Mouse (Mus musculus): ENCODE measurements around the gene Rpl9-ps1. TPM values are rescaled to one million over a fixed set of nuclear protein-coding genes. Genes with fewer than 3 reads are reported as not detected.

Gene Rpl9-ps1
- not detected in 2 replicates for polyA plus RNA-seq (2014; fragmentation: Nextera tagmentation; extraction: Ambion mirVana)

- 85% methylated on average over 1 of the region's 1 CpGs for WGBS
- H3K4me3 ChIP-seq (ENCODE audit: low read length) = no peak within 1 kb of the TSS
- no peaks in the 10 kb centered on the region; the same call in 1 of the 2 replicates for H3K4me1 ChIP-seq (ENCODE audit: control insufficient read depth, insufficient read depth, low read length)
- no peaks in the 10 kb centered on the region for H3K36me3 ChIP-seq (ENCODE audit: control insufficient read depth, insufficient read depth, low read length)
- no peak within 1 kb of the TSS for H3K4me2 ChIP-seq (replicated peaks; ENCODE audit: low read depth, low read length)
- no peaks in the 10 kb centered on the region for H3K27me3 ChIP-seq (ENCODE audit: control insufficient read depth, insufficient read depth, low read length)
- H3K9me3 ChIP-seq (ENCODE audit: control insufficient read depth, low read length) = peaks cover 2% of the 10 kb centered on the region; the same call in 1 of the 2 replicates
- H3K27ac ChIP-seq (ENCODE audit: low read depth, low read length) = no peak within 1 kb of the TSS
- no peak for ATAC-seq (ENCODE audit: low FRiP score, low TSS enrichment)
- no peak within 1 kb of the TSS for H3K9ac ChIP-seq (ENCODE audit: low read depth, low read length)
Measured at GRCm38 (mm10) chr11:83645521-83645920, at the start of gene Rpl9-ps1. TSS of gene Rpl9-ps1 (minus strand) at chr11:83645621.

DNA sequence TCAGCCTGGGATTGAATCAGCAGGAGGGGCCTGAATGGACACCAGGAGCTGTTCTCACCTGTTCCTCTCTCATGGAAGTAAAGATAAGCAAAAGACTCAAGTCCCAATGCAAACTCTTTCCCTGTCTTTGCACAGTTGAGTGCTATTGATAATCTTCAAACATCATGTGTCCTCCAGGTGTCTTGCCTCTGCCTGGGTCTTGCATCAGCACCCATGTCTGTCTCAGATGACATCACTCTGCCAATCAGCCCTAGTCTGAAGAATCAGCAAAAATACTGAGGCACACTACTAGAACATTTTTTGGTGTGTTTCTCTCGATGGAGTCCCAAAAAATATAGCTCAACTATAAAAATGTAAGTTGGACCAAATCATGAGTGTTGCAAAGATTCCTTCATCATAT lies 46.6 kb upstream of the Rpl9-ps1 start:
- 68% methylated on average over 1 of the region's 1 CpGs for WGBS
- H3K27ac ChIP-seq (ENCODE audit: low read depth, low read length) = no peak overlapping the region
- no peaks in the 10 kb centered on the region for H3K27me3 ChIP-seq (ENCODE audit: control insufficient read depth, insufficient read depth, low read length)
- no peak overlapping the region for H3K9ac ChIP-seq (ENCODE audit: low read depth, low read length)
- H3K4me3 ChIP-seq (ENCODE audit: low read length) = no peak overlapping the region
- no peaks in the 10 kb centered on the region for H3K4me1 ChIP-seq (ENCODE audit: control insufficient read depth, insufficient read depth, low read length)
- no peak for ATAC-seq (ENCODE audit: low FRiP score, low TSS enrichment)
- no peaks in the 10 kb centered on the region for H3K36me3 ChIP-seq (ENCODE audit: control insufficient read depth, insufficient read depth, low read length)
- H3K4me2 ChIP-seq (replicated peaks; ENCODE audit: low read depth, low read length) = no peak overlapping the region
- no peaks in the 10 kb centered on the region for H3K9me3 ChIP-seq (ENCODE audit: control insufficient read depth, low read length)

- Histone ChIP-seq H3K4me1 (ENCODE audit: control insufficient read depth, insufficient read depth, low read length) (no peaks in the 10 kb centered on the region), H3K27me3 (ENCODE audit: control insufficient read depth, insufficient read depth, low read length) (no peaks in the 10 kb centered on the region), H3K4me2 (replicated peaks; ENCODE audit: low read depth, low read length) (no peak overlapping the region), H3K9me3 (ENCODE audit: control insufficient read depth, low read length) (no peaks in the 10 kb centered on the region), H3K9ac (ENCODE audit: low read depth, low read length) (no peak overlapping the region), H3K36me3 (ENCODE audit: control insufficient read depth, insufficient read depth, low read length) (no peaks in the 10 kb centered on the region), H3K4me3 (ENCODE audit: low read length) (no peak overlapping the region), H3K27ac (ENCODE audit: low read depth, low read length) (no peak overlapping the region)
- no peak for ATAC-seq (ENCODE audit: low FRiP score, low TSS enrichment)
- 71% methylated on average over 1 of the region's 1 CpGs for WGBS
Measured at GRCm38 (mm10) chr11:83689918-83690317, 44.5 kb upstream of the Rpl9-ps1 start.

GRCm38 (mm10) chr11:83675665-83676064 lies 30.2 kb upstream of the Rpl9-ps1 start:
- no peak overlapping the region for H3K27ac ChIP-seq (ENCODE audit: low read depth, low read length)
- no peak for ATAC-seq (ENCODE audit: low FRiP score, low TSS enrichment)
- no peak overlapping the region for H3K9ac ChIP-seq (ENCODE audit: low read depth, low read length)
- H3K9me3 ChIP-seq (ENCODE audit: control insufficient read depth, low read length) = no peaks in the 10 kb centered on the region
- no peaks in the 10 kb centered on the region for H3K36me3 ChIP-seq (ENCODE audit: control insufficient read depth, insufficient read depth, low read length)
- WGBS = 89% methylated on average over 1 of the region's 1 CpGs
- H3K4me3 ChIP-seq (ENCODE audit: low read length) = no peak overlapping the region
- no peak overlapping the region for H3K4me2 ChIP-seq (replicated peaks; ENCODE audit: low read depth, low read length)
- no peaks in the 10 kb centered on the region for H3K27me3 ChIP-seq (ENCODE audit: control insufficient read depth, insufficient read depth, low read length)
- no peaks in the 10 kb centered on the region for H3K4me1 ChIP-seq (ENCODE audit: control insufficient read depth, insufficient read depth, low read length)

DNA sequence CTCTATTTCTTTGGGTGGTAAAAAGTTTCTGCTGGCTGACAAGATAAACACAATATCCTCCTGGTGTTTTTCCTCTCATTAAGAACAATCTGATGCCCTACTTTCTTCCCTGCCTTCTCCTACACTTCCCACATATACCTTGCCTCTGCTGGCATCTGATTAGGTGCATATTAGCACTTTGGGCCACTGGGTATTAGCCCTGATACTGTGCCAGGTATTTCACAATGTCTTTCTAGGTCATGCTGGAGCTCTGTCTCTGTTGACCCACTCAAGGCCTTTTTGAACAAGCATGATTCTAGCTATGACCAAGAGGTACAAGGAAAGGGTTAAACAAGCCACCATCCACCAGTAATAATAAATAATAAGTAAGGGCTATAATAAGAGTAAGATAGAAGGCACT lies 26.3 kb upstream of the Rpl9-ps1 start:
- no peak for ATAC-seq (ENCODE audit: low FRiP score, low TSS enrichment)
- Histone ChIP-seq H3K4me1 (ENCODE audit: control insufficient read depth, insufficient read depth, low read length) (no peaks in the 10 kb centered on the region), H3K27ac (ENCODE audit: low read depth, low read length) (no peak overlapping the region), H3K36me3 (ENCODE audit: control insufficient read depth, insufficient read depth, low read length) (no peaks in the 10 kb centered on the region), H3K9ac (ENCODE audit: low read depth, low read length) (no peak overlapping the region), H3K4me3 (ENCODE audit: low read length) (no peak overlapping the region), H3K9me3 (ENCODE audit: control insufficient read depth, low read length) (no peaks in the 10 kb centered on the region), H3K4me2 (replicated peaks; ENCODE audit: low read depth, low read length) (no peak overlapping the region), H3K27me3 (ENCODE audit: control insufficient read depth, insufficient read depth, low read length) (no peaks in the 10 kb centered on the region)

- ATAC-seq (ENCODE audit: low FRiP score, low TSS enrichment) = no peak
- H3K9ac ChIP-seq (ENCODE audit: low read depth, low read length) = no peak overlapping the region
- WGBS = 62% methylated on average over 5 of the region's 5 CpGs
- H3K36me3 ChIP-seq (ENCODE audit: control insufficient read depth, insufficient read depth, low read length) = no peaks in the 10 kb centered on the region
- no peaks in the 10 kb centered on the region for H3K9me3 ChIP-seq (ENCODE audit: control insufficient read depth, low read length)
- no peak overlapping the region for H3K27ac ChIP-seq (ENCODE audit: low read depth, low read length)
- no peaks in the 10 kb centered on the region for H3K4me1 ChIP-seq (ENCODE audit: control insufficient read depth, insufficient read depth, low read length)
- no peaks in the 10 kb centered on the region for H3K27me3 ChIP-seq (ENCODE audit: control insufficient read depth, insufficient read depth, low read length)
- H3K4me3 ChIP-seq (ENCODE audit: low read length) = no peak overlapping the region
- no peak overlapping the region for H3K4me2 ChIP-seq (replicated peaks; ENCODE audit: low read depth, low read length)
Measured at GRCm38 (mm10) chr11:83663532-83663931, 18.1 kb upstream of the Rpl9-ps1 start.

DNA sequence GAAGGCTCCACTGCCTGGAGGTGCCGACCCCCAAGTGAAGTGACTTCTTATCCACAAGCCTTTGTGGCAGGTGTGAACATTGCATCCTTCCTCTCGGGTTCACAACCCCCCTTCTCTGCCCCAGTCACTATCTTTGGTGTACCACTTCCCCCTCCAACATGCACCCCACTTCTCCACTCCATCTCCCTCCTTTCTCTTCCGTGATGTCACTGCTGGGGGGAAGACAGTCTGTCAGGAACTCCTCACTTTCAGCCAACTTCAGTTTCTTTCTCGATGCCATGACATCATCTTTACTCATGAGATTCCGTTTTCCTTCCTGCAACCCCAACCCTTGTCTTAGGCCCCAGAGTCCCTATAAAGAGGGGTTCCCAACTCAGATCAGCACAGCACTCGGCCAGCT lies 16.8 kb upstream of the Rpl9-ps1 start, which contains the start of gene Ccl4:
Gene Ccl4 (plus strand): TSS at position 381 of the 400 bp plus-strand sequence.
- Histone ChIP-seq H3K27ac (ENCODE audit: low read depth, low read length) (no peak within 1 kb of the TSS), H3K27me3 (ENCODE audit: control insufficient read depth, insufficient read depth, low read length) (no peaks in the 10 kb centered on the region), H3K36me3 (ENCODE audit: control insufficient read depth, insufficient read depth, low read length) (no peaks in the 10 kb centered on the region), H3K9ac (ENCODE audit: low read depth, low read length) (no peak within 1 kb of the TSS), H3K9me3 (ENCODE audit: control insufficient read depth, low read length) (no peaks in the 10 kb centered on the region), H3K4me3 (ENCODE audit: low read length) (no peak within 1 kb of the TSS), H3K4me2 (replicated peaks; ENCODE audit: low read depth, low read length) (no peak within 1 kb of the TSS), H3K4me1 (ENCODE audit: control insufficient read depth, insufficient read depth, low read length) (no peaks in the 10 kb centered on the region)
- ATAC-seq (ENCODE audit: low FRiP score, low TSS enrichment) = no peak
- 82% methylated on average over 6 of the region's 6 CpGs for WGBS

GRCm38 (mm10) chr11:83658797-83659196 lies 13.4 kb upstream of the Rpl9-ps1 start:
- H3K4me1 ChIP-seq (ENCODE audit: control insufficient read depth, insufficient read depth, low read length) = no peaks in the 10 kb centered on the region
- no peak overlapping the region for H3K27ac ChIP-seq (ENCODE audit: low read depth, low read length)
- H3K27me3 ChIP-seq (ENCODE audit: control insufficient read depth, insufficient read depth, low read length) = no peaks in the 10 kb centered on the region
- H3K9me3 ChIP-seq (ENCODE audit: control insufficient read depth, low read length) = no peaks in the 10 kb centered on the region
- no peak overlapping the region for H3K9ac ChIP-seq (ENCODE audit: low read depth, low read length)
- H3K4me2 ChIP-seq (replicated peaks; ENCODE audit: low read depth, low read length) = no peak overlapping the region
- no peak overlapping the region for H3K4me3 ChIP-seq (ENCODE audit: low read length)
- ATAC-seq (ENCODE audit: low FRiP score, low TSS enrichment) = no peak
- H3K36me3 ChIP-seq (ENCODE audit: control insufficient read depth, insufficient read depth, low read length) = no peaks in the 10 kb centered on the region
- WGBS = 58% methylated on average over 6 of the region's 6 CpGs

DNA sequence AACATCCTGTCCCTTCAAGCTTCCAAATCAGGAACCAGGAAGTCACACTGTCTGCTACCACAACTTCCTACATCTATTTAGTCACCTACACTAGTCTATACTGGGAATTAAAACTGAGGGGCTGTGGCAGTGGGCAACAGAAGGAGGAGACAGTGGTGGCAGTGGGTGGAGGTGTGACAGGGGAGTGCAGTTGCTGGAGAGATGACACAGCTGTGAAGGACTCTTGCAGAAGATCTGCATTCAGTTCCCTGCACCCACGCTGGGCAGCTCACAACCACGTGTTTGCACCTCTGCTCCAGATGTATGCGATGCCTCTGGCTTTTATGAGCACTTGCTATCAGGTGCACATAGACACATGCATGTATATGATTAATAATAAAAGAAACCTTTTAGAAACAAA lies 12.1 kb upstream of the Rpl9-ps1 start:
- no peak for ATAC-seq (ENCODE audit: low FRiP score, low TSS enrichment)
- H3K27me3 ChIP-seq (ENCODE audit: control insufficient read depth, insufficient read depth, low read length) = no peaks in the 10 kb centered on the region
- H3K36me3 ChIP-seq (ENCODE audit: control insufficient read depth, insufficient read depth, low read length) = no peaks in the 10 kb centered on the region
- H3K27ac ChIP-seq (ENCODE audit: low read depth, low read length) = no peak overlapping the region
- H3K4me1 ChIP-seq (ENCODE audit: control insufficient read depth, insufficient read depth, low read length) = no peaks in the 10 kb centered on the region
- no peak overlapping the region for H3K9ac ChIP-seq (ENCODE audit: low read depth, low read length)
- 96% methylated on average over 3 of the region's 3 CpGs for WGBS
- H3K9me3 ChIP-seq (ENCODE audit: control insufficient read depth, low read length) = no peaks in the 10 kb centered on the region
- H3K4me3 ChIP-seq (ENCODE audit: low read length) = no peak overlapping the region
- H3K4me2 ChIP-seq (replicated peaks; ENCODE audit: low read depth, low read length) = no peak overlapping the region
